Mouse (Mus musculus) neural tube, embryonic 14.5 days (tissue): Measurements from ENCODE around the gene Tnip2. TPM values are rescaled to one million over a fixed set of nuclear protein-coding genes. Genes with fewer than 3 reads are reported as not detected.

ENCODE experiments used
- ATAC-seq: fragments of 200-750 bp; cut with Nextera tagmentation; 2 replicates; pipeline ENCODE4 v1.8.0; 2017; ENCODE audit warnings: low read depth, mild to moderate bottlenecking, moderate TSS enrichment, moderate library complexity
- H3K27ac ChIP-seq: fragments of 300-500 bp; sonication (generic); 2 replicates; pipeline ENCODE4 v1.5.1; 2014; ENCODE audit warnings: low read depth, mild to moderate bottlenecking, control low read depth, low read length, moderate library complexity, mixed read lengths
- H3K27me3 ChIP-seq: fragments of 300-500 bp; sonication (generic); 2 replicates; pipeline ENCODE4 v1.6.1; 2014; ENCODE audit warnings: low read length; ENCODE audit not compliant: control insufficient read depth, insufficient read depth
- H3K36me3 ChIP-seq: fragments of 300-500 bp; sonication (generic); 2 replicates; pipeline ENCODE4 v1.6.1; 2014; ENCODE audit warnings: low read length, mixed read lengths; ENCODE audit not compliant: control insufficient read depth, insufficient read depth
- H3K4me1 ChIP-seq: fragments of 300-500 bp; sonication (generic); 2 replicates; pipeline ENCODE4 v1.6.1; 2014; ENCODE audit warnings: low read length; ENCODE audit not compliant: control insufficient read depth, insufficient read depth
- H3K4me2 ChIP-seq: fragments of 300-500 bp; sonication (generic); 2 replicates; pipeline ENCODE4 v1.6.1; 2014; ENCODE audit warnings: mild to moderate bottlenecking, low read depth, low read length, control low read depth
- H3K4me3 ChIP-seq: fragments of 300-500 bp; sonication (generic); 2 replicates; pipeline ENCODE4 v1.5.1; 2014; ENCODE audit warnings: low read depth, low read length, control low read depth, mixed read lengths
- H3K9ac ChIP-seq: fragments of 300-500 bp; sonication (generic); replicated peaks from 2 replicates; pipeline ENCODE4 v1.6.1; 2014; ENCODE audit warnings: low read depth, mild to moderate bottlenecking, control low read depth, low read length, mixed read lengths
- H3K9me3 ChIP-seq: fragments of 300-500 bp; sonication (generic); 2 replicates; pipeline ENCODE4 v1.6.1; 2016; ENCODE audit warnings: low read length; ENCODE audit not compliant: control insufficient read depth
- WGBS: fragments of 180-500 bp; shearing (Covaris S2); extraction: QIAGEN DNeasy Blood & Tissue Kit; methylation state at CpG from one replicate; pipeline ENCODE4 v1.1.7; 2014; 5-methylcytosine and 5-hydroxymethylcytosine counted together
- polyA plus RNA-seq: library from polyadenylated mRNA; unstranded; fragments of >200 nt; fragmentation: Nextera tagmentation; extraction: Ambion mirVana; gene quantifications from 2 replicates; pipeline ENCODE4 v1.2.1, GENCODE M21; 2014

The Tnip2 gene
- polyA plus RNA-seq, 1 experiment from 2014 or later = 11.4 TPM

- no peaks in the 10 kb centered on the region for H3K27me3 ChIP-seq
- H3K36me3 ChIP-seq = peaks cover 56% of the 10 kb centered on the region
- no peak overlapping the region for H3K4me2 ChIP-seq
- no peak overlapping the region for H3K4me3 ChIP-seq
- no peaks in the 10 kb centered on the region for H3K9me3 ChIP-seq
- H3K27ac ChIP-seq = no peak overlapping the region
- no peak for ATAC-seq
- no peaks in the 10 kb centered on the region for H3K4me1 ChIP-seq
- no peak overlapping the region for H3K9ac ChIP-seq
- 69% methylated on average over 1 of the region's 1 CpGs for WGBS
Measured at GRCm38 (mm10) chr5:34458994-34459393, 54.8 kb downstream of the Tnip2 start.

GRCm38 (mm10) chr5:34446207-34446606 is 67.6 kb downstream of the Tnip2 start:
- 91% methylated on average over 9 of the region's 9 CpGs for WGBS
- H3K27me3 ChIP-seq = no peaks in the 10 kb centered on the region
- no peak overlapping the region for H3K9ac ChIP-seq
- H3K27ac ChIP-seq = no peak overlapping the region
- no peaks in the 10 kb centered on the region for H3K4me1 ChIP-seq
- no peak for ATAC-seq
- no peaks in the 10 kb centered on the region for H3K9me3 ChIP-seq
- no peak overlapping the region for H3K4me2 ChIP-seq
- H3K4me3 ChIP-seq = no peak overlapping the region
- H3K36me3 ChIP-seq = peaks cover 44% of the 10 kb centered on the region

Other genes starting within 250 kb of the Tnip2 start
- 4.5 and 5.9 TPM in 2 replicates for gene Zfyve28, start 225.5 kb downstream of the Tnip2 start, polyA plus RNA-seq
- gene Cfap99, start 225.4 kb downstream of the Tnip2 start, polyA plus RNA-seq = 0.09 and 0.12 TPM in 2 replicates
- gene Rnf4, start 177.7 kb downstream of the Tnip2 start, polyA plus RNA-seq = 142 and 146 TPM in 2 replicates
- 20.5 and 24.1 TPM in 2 replicates for gene Fam193a, start 144.1 kb downstream of the Tnip2 start, polyA plus RNA-seq
- 20.6 and 29.8 TPM in 2 replicates for gene Sh3bp2, start 11.8 kb upstream of the Tnip2 start, polyA plus RNA-seq
- 213 and 243 TPM in 2 replicates for gene Add1, start 59.7 kb upstream of the Tnip2 start, polyA plus RNA-seq
- gene Mfsd10, start 123.2 kb upstream of the Tnip2 start, polyA plus RNA-seq = 74.1 and 84.9 TPM in 2 replicates
- 21.2 and 22.8 TPM in 2 replicates for gene Nop14, start 146.2 kb upstream of the Tnip2 start, polyA plus RNA-seq
- 2.9 and 5.3 TPM in 2 replicates for gene Grk4, start 146.4 kb upstream of the Tnip2 start, polyA plus RNA-seq
- gene Htt, start 247.7 kb upstream of the Tnip2 start, polyA plus RNA-seq = 21.9 and 28.5 TPM in 2 replicates